Mouse (Mus musculus) bone marrow macrophage, adult 2 months (primary cell): Measurements from ENCODE around the gene Ndc1.

ENCODE experiments used
- CTCF ChIP-seq: IDR thresholded peaks from 2 replicates; pipeline ENCODE4 v1.5.1; 2012; ENCODE audit warnings: low read depth, mild to moderate bottlenecking, low read length, moderate library complexity
- POLR2A ChIP-seq: IDR thresholded peaks from 2 replicates; pipeline ENCODE4 v1.6.1; 2012; ENCODE audit warnings: mild to moderate bottlenecking, low read depth, low read length, borderline replicate concordance

GRCm38 (mm10) chr4:107452266-107453015 lies 84.9 kb downstream of the Ndc1 start:
- TF ChIP-seq CTCF: no peak
- no peak for TF ChIP-seq POLR2A
